Mouse (Mus musculus) G1E (cell line): Measurements from ENCODE around the gene Tnc. TPM values are rescaled to one million over a fixed set of nuclear protein-coding genes. Genes with fewer than 3 reads are reported as not detected.

Source experiments
- ATAC-seq: 2 replicates; pipeline ENCODE4 v1.8.0; 2016; ENCODE audit warnings: mild to moderate bottlenecking; ENCODE audit not compliant: insufficient number of reproducible peaks, poor library complexity, low FRiP score, severe bottlenecking; ENCODE audit errors: extremely low read depth
- DNase-seq: peaks from one replicate; pipeline ENCODE4 v3.0.0; 2012; ENCODE audit warnings: low spot score
- H3K27me3 ChIP-seq: 2 replicates; pipeline ENCODE4 v1.6.1; 2012; ENCODE audit warnings: mild to moderate bottlenecking, low read length, inconsistent platforms; ENCODE audit not compliant: insufficient read depth
- H3K36me3 ChIP-seq: replicated peaks from 2 replicates; pipeline ENCODE3; 2012; ENCODE audit warnings: mild to moderate bottlenecking, inconsistent platforms
- H3K4me1 ChIP-seq: 2 replicates; pipeline ENCODE4 v1.6.1; 2012; ENCODE audit warnings: low read depth, low read length, inconsistent platforms, mixed read lengths; ENCODE audit not compliant: insufficient read depth
- H3K4me3 ChIP-seq: 2 replicates; pipeline ENCODE4 v1.5.1; 2012; ENCODE audit warnings: low read depth, mild to moderate bottlenecking, inconsistent platforms, low read length, moderate library complexity, mixed read lengths
- H3K9me3 ChIP-seq: replicated peaks from 2 replicates; pipeline ENCODE4 v1.6.1; 2012; ENCODE audit warnings: inconsistent platforms
- CTCF ChIP-seq: IDR thresholded peaks from 2 replicates; pipeline ENCODE4 v1.5.1; 2012; ENCODE audit warnings: low read depth, low read length, inconsistent platforms, mixed read lengths
- GATA1 ChIP-seq: IDR thresholded peaks from 2 replicates; pipeline ENCODE4 v1.6.1; 2012; ENCODE audit warnings: borderline replicate concordance, low read length, inconsistent platforms, mixed read lengths
- GATA2 ChIP-seq: IDR thresholded peaks from 2 replicates; pipeline ENCODE4 v1.6.1; 2012; ENCODE audit warnings: low read depth, low read length, inconsistent platforms, borderline replicate concordance
- POLR2AphosphoS5 ChIP-seq: IDR thresholded peaks from 2 replicates; pipeline ENCODE4 v1.6.1; 2012; ENCODE audit warnings: low read depth, low read length, inconsistent platforms; ENCODE audit not compliant: insufficient replicate concordance
- TAL1 ChIP-seq: conservative IDR thresholded peaks from 2 replicates; pipeline ENCODE4 v1.6.1; 2012; ENCODE audit warnings: low read depth, low read length, inconsistent platforms, mixed read lengths
- polyA plus RNA-seq: library from polyadenylated mRNA; stranded (reverse); fragments of >175 nt; gene quantifications from 2 replicates; pipeline ENCODE4 v1.2.3, GENCODE M21; 2012
- total RNA-seq, 2 experiments: library from RNA; stranded (forward) in 1 of 2; stranded (reverse) in 1 of 2; fragments of 200-1000 nt in 1 of 2; fragments of >200 nt in 1 of 2; fragmentation: Nextera tagmentation in 1 of 2; gene quantifications; 2 replicates each; pipeline ENCODE4 v1.2.3; 2014 to 2017

Gene Tnc
- total and polyA plus RNA-seq, 3 experiments, result 0.16 TPM; not detected in 2

DNA sequence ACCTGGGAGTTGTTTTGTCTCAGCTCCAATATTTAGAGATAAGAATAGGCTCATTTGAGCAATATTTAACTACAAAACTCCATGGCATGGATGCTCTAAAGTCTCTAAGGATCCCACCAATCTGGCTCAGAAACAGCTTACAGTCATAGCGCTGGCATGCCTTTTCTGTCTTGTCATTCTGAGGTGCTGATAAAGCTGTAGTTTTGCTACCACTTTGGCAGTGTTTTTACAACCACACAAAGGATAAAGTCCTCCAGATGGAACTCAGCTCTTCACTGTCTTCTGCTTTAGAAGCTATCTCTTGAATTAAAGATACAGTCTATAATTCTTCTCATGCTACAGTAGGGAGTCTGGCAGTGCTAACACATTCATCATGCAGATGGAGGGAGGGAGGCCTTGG is 56.6 kb downstream of the Tnc start:
- Histone ChIP-seq H3K9me3 (peaks cover 17% of the 10 kb centered on the region), H3K4me1 (no peaks in the 10 kb centered on the region), H3K27me3 (no peaks in the 10 kb centered on the region), H3K36me3 (no peaks in the 10 kb centered on the region), H3K4me3 (no peak overlapping the region)
- DNase-seq (no peak), ATAC-seq (no peak)
- TF ChIP-seq POLR2AphosphoS5, result no peak
- TF ChIP-seq CTCF, result no peak
- no peak for TF ChIP-seq GATA2
- no peak for TF ChIP-seq GATA1
- no peak for TF ChIP-seq TAL1

DNA sequence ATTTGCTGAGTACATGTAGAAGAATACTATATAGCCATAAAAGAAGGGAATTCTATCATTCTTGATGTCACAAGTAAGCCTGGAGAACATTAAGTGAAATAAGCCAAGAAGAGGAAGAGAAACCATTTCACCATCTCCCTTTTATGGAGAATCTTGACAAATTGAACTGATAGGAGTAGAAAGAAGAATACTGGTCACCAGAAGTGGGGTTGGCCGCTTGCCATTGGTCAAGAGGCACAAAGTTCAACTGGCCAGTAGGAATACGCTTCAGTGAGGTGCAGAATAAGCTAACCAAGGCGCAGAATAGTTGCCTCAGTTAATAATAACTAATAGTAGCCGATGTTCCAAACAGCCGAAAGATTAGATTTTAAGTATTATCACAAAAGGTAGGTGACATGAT is 58.7 kb downstream of the Tnc start:
- ATAC-seq (no peak), DNase-seq (no peak)
- TF ChIP-seq TAL1 (no peak), GATA1 (no peak), GATA2 (no peak), CTCF (no peak), POLR2AphosphoS5 (no peak)
- Histone ChIP-seq H3K4me3 (no peak overlapping the region), H3K9me3 (peaks cover 17% of the 10 kb centered on the region; the same call in 1 of the 2 replicates), H3K4me1 (no peaks in the 10 kb centered on the region), H3K36me3 (no peaks in the 10 kb centered on the region), H3K27me3 (no peaks in the 10 kb centered on the region)

DNA sequence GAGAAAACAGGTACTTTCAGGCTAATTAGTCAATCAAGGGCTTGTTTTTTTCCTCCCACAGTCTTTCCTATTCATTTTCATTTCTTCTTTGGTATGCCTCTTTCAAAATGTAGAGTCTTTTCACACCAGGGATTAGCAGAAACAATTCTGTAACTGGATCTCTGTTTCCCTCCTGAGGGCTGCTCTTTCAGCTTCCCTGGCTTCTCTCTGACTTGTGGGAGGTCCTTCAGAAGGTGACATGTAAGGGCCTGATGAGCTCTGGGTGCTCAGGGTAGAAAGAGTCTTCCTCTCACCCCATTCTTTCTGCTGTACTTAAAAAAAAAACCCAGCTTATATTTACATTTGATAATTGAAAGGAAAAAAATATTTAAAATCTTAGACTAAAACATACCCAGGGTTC is 60.2 kb downstream of the Tnc start:
- H3K9me3 ChIP-seq, result peaks cover 23% of the 10 kb centered on the region; the same call in 1 of the 2 replicates
- H3K36me3 ChIP-seq, result no peaks in the 10 kb centered on the region
- ATAC-seq (no peak), DNase-seq (no peak)
- no peak overlapping the region for H3K4me3 ChIP-seq
- H3K27me3 ChIP-seq, result no peaks in the 10 kb centered on the region
- H3K4me1 ChIP-seq, result no peaks in the 10 kb centered on the region
- TF ChIP-seq POLR2AphosphoS5, result no peak
- no peak for TF ChIP-seq GATA2
- no peak for TF ChIP-seq TAL1
- no peak for TF ChIP-seq GATA1

DNA sequence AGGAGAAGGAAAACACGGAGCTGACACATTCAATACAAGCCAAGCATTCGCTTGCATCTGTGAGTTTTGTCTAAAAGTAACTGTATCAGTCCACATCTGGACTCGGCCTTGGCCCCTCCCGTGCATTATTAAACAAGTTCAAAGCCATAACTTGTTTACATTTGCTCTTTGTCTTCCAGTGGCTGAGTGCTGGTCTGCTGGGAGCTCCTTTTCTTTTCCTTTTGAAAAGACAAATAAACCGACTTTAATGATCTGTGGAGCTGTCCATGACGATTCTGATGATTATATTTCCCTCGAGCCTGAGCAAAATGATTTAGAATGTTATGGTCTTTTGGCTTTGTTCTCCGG is 63.7 kb downstream of the Tnc start:
- no peak overlapping the region for H3K4me3 ChIP-seq
- peaks cover 31% of the 10 kb centered on the region for H3K9me3 ChIP-seq
- ATAC-seq, result no peak
- H3K4me1 ChIP-seq, result no peaks in the 10 kb centered on the region
- no peaks in the 10 kb centered on the region for H3K36me3 ChIP-seq
- TF ChIP-seq GATA1 (no peak), POLR2AphosphoS5 (no peak), TAL1 (no peak), CTCF (no peak), GATA2 (no peak)
- H3K27me3 ChIP-seq, result no peaks in the 10 kb centered on the region
- DNase-seq, result no peak

DNA sequence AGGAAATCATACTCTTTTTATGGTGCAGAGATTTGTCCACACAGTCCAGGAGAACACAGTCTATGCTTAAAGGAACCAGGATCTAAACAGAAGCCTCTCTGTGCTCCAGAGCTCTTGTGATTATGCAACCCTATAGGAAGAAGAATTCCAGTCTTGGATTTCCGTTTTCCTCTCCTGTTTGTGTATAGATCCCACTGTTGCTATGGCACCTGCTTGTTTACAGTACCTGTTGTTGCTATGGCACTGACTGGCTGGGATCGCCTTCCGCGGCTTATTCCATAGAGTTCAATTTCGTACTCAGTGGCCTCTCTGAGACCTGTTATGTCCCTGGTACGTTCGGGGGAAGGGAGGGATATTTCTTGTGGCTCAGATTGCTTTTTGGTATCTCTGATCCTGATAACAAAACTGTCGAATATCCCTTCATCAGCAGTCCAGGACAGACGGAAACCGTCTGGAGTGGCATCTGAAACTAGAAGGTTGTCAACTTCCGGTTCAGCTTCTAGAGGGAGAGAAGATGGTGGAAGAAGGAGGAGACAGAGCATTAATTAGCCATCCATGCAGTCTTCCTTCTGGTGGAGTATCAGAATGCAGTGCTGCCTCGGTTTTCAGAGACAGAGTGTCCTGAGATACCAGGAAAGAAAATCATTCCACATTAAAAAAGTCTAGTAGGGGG is 64.3 kb downstream of the Tnc start:
- ATAC-seq, result no peak
- H3K4me1 ChIP-seq, result no peaks in the 10 kb centered on the region
- H3K4me3 ChIP-seq, result no peak overlapping the region
- TF ChIP-seq GATA1, result no peak
- TF ChIP-seq POLR2AphosphoS5, result no peak
- TF ChIP-seq GATA2, result no peak
- no peak for TF ChIP-seq CTCF
- TF ChIP-seq TAL1, result no peak
- no peaks in the 10 kb centered on the region for H3K27me3 ChIP-seq
- no peaks in the 10 kb centered on the region for H3K36me3 ChIP-seq
- H3K9me3 ChIP-seq, result peaks cover 31% of the 10 kb centered on the region
- no peak for DNase-seq

DNA sequence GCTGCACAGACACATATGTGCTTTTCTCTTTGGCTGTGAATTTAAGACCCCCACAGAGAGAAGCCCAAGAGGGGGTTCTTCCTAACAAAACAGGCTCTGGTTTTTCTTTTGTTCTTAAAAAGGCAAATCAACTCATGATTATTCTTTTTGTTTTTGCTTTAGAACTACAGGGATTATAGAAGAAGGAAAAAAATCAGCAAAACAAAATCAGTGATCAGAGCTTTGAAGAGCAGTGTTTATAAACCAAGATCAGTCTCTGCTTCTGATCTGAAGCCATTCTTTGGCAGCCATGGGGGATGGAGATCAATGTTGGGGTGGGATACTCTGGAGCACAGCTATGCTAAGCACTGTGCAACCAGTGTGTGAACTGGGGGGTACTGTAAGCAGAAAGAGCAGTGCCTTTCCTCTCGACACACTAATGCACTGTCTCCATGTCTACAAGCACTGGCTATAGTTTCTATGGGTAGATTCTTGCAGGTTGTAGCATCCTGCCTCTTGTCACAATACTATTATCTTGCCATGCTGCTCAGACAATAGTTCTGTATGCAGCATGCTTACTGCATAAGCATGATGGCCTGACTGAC is 66.5 kb downstream of the Tnc start:
- DNase-seq (no peak), ATAC-seq (no peak)
- Histone ChIP-seq H3K36me3 (no peaks in the 10 kb centered on the region), H3K4me1 (no peaks in the 10 kb centered on the region), H3K9me3 (peaks cover 37% of the 10 kb centered on the region), H3K27me3 (no peaks in the 10 kb centered on the region), H3K4me3 (no peak overlapping the region)
- TF ChIP-seq TAL1, result no peak
- no peak for TF ChIP-seq CTCF
- TF ChIP-seq GATA2, result no peak
- no peak for TF ChIP-seq POLR2AphosphoS5
- no peak for TF ChIP-seq GATA1
